In the genomic region with DNA sequence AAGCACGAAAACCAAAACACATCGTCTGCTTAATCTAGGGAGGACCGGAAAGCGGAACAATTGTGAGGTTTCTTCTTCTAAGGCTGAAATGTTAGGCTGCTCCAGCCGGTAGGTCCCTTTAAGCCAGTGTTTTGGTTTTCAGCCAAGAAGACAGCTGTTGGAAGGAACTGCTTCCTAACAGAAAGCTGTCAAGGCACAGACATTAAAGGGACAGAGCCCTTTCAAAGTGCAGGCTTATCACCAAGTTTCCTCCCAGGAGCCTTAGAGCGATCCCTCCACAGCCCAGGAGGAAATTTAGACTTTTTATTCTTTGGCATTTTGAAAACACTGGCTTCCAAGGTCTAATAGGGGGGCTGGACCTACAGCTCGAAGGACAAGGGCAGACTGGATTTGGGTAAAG, we compare ENCODE assay signal across 7 mouse cellular contexts. TPM values are rescaled to one million over a fixed set of nuclear protein-coding genes. Genes with fewer than 3 reads are reported as not detected.
A peak's percentile ranks its signal among the peaks of the same experiment; 100 is the strongest.
DNase-seq lines count a peak whose midpoint lies in the region; ATAC-seq lines count a peak whose summit lies in the region.

No protein-coding gene starts in this region.

- peak overlapping the region; percentile 82 for H3K9ac ChIP-seq in lung, embryonic 16.5 days (ENCODE audit: low read length)

- peak; percentile 48 for ATAC-seq in lung, embryonic 16.5 days (ENCODE audit: low read depth)

- 0 out of 2 replicates have a peak, but pooled peaks cover 5% of the 10 kb centered on the region for H3K36me3 ChIP-seq in lung, embryonic 16.5 days (ENCODE audit: control insufficient read depth, insufficient read depth, low read length)

- H3K4me2 ChIP-seq in lung, embryonic 16.5 days (ENCODE audit: low read depth, low read length): peak overlapping the region; percentile 91

- H3K27me3 ChIP-seq in lung, embryonic 16.5 days (ENCODE audit: control insufficient read depth, insufficient read depth, low read depth, low read length): no peaks in the 10 kb centered on the region

- no peaks in the 10 kb centered on the region for H3K9me3 ChIP-seq in lung, embryonic 16.5 days (ENCODE audit: control insufficient read depth, low read length)

- 2% methylated on average over 7 of the region's 7 CpGs for WGBS in lung, embryonic 16.5 days

- H3K27ac ChIP-seq in brown adipose tissue, adult 24 weeks (replicated peaks; ENCODE audit: low read depth, low read length): no peak overlapping the region
- H3K27ac ChIP-seq in lung, embryonic 16.5 days (ENCODE audit: low read length): peak overlapping the region; percentile 58

- H3K4me1 ChIP-seq in brown adipose tissue, adult 24 weeks (ENCODE audit: control insufficient read depth, insufficient read depth, insufficient read length, low read length): peaks cover 9% of the 10 kb centered on the region; the same call in 1 of the 2 replicates
- H3K4me1 ChIP-seq in lung, embryonic 16.5 days (replicated peaks; ENCODE audit: control insufficient read depth, insufficient read depth, low read length): peaks cover 25% of the 10 kb centered on the region

- DNase-seq in R1 (ENCODE audit: low read depth, low spot score): peak; percentile 69
- DNase-seq in frontal cortex, adult 2 months (ENCODE audit: extremely low spot score in 1 of 2, low spot score in 1 of 2): peak; percentile 52 to 82
- peak; percentile 61 for DNase-seq in heart, postnatal 4 days
- DNase-seq in layer of hippocampus, adult 8-10 months (ENCODE audit: low spot score in 2 of 2): peak; percentile 36 to 38
- peak; percentile 52 to 73 for DNase-seq in right cerebral cortex, postnatal 10 days (ENCODE audit: low spot score in 2 of 2)

- peak overlapping the region; percentile 65 for H3K4me3 ChIP-seq in brown adipose tissue, adult 24 weeks (ENCODE audit: insufficient read depth, low read depth, low read length)
- peak overlapping the region; percentile 80 for H3K4me3 ChIP-seq in lung, embryonic 16.5 days (ENCODE audit: low read length)

RNA-seq across cellular contexts. Expression of gene Mycn, which starts 3.4 kb away (rescaled TPM):
- not detected in 2 replicates for polyA plus RNA-seq in brown adipose tissue, adult 24 weeks (2012; ENCODE audit: insufficient read depth, insufficient read length, missing spikeins)
- 14.0 and 18.6 TPM in 2 replicates for polyA plus RNA-seq in frontal cortex, adult 2 months (2012; rRNA removed)
- total RNA-seq in heart, postnatal 4 days (2021): 10 to 100 TPM; 14.3 to 16.6 TPM
- 1 to 10 TPM; 6.9 to 8.6 (median 7.8) TPM for total RNA-seq in layer of hippocampus, adult 8-10 months (2022)
- 31.2 and 37.2 TPM in 2 replicates for polyA plus RNA-seq in lung, embryonic 16.5 days (2015; fragmentation: Nextera tagmentation; extraction: Ambion mirVana)

Comparison
In these comparisons a context has a peak if more than half of its experiments do, and no peak if none do; other contexts are left out.
1. RNA of gene Mycn, which starts 3.4 kb away (polyA plus RNA-seq): 31.2 to 37.2 TPM in lung, embryonic 16.5 days and 14.0 to 18.6 TPM in frontal cortex, adult 2 months; not detected in brown adipose tissue, adult 24 weeks; every median in the first group is over 10 times any median in the second.
2. Peak in every context shown above with its lines, with median percentiles within 50 percentile points of each other: DNase-seq.